Mouse (Mus musculus): Measurements from ENCODE around the gene Tiam2.

DNA sequence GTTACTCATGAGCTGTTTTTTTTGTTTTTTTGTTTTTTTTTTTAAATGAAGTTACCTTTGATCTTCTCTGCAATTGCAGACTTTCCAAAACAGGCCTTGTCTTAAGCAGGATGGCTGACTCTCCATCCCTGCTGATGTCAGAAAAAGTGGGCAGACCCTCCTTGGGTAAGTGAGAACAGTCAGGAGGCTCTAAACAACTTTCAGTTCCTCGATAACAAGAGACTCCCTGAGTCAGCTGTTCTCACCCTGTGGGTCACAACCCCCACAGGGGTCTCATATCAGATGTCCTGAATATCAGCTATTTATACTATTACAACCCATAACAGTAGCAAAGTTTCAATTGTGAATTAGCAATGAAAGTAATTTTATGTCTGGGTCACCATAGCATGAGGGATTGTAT is 33.9 kb downstream of the Tiam2 start:
- TF ChIP-seq CTCF (IDR thresholded peaks at IDR 0.05; ENCODE audit: extremely low read depth, insufficient read depth, insufficient read length, insufficient replicate concordance) (no peak), POLR2A (IDR thresholded peaks at IDR 0.05; ENCODE audit: low read depth, low read length) (no peak)
